17 mouse cellular contexts compared by ENCODE assay signal in the genomic region with DNA sequence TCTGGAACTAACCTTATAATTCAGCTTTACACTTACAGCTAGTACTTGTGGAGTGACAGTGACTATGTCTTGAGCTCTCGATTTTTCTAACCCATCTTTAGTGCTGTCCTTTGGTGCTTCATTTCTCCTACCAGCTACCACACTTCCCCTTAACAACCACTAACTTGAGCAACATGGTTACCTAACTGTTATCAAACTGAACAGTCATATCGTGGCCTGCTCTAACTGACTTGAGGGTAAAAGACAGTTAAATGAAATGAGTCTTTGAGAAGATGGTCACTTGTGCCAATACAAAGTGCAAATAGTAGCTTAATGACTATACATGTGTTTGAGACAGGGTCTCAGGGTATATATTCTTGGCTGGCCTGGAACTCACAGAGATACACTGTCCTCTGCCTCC. TPM values are rescaled to one million over a fixed set of nuclear protein-coding genes. Genes with fewer than 3 reads are reported as not detected.
A peak's percentile ranks its signal among the peaks of the same experiment; 100 is the strongest.
DNase-seq lines count a peak whose midpoint lies in the region; ATAC-seq and TF ChIP-seq lines count a peak whose summit lies in the region.
"Had no signal": no experiment of that assay in that cellular context is flagged by ENCODE, and none has a peak within 500 bp of the region (broad histone marks: within the 10 kb centered on the region; RNA-seq: fewer than 3 reads in every experiment).

No protein-coding gene starts in this region.

- peaks cover 19 to 29% of the 10 kb centered on the region in 2 experiments for H3K4me1 ChIP-seq in MEL (ENCODE audit: control insufficient read depth in 1 of 2, insufficient read depth in 2 of 2, low read length in 2 of 2)
- peaks cover 34% of the 10 kb centered on the region for H3K4me1 ChIP-seq in liver, embryonic 12.5 days
- peaks cover 76% of the 10 kb centered on the region for H3K4me1 ChIP-seq in megakaryocyte, embryonic 14.5 days
- no peaks in the 10 kb centered on the region for H3K4me1 ChIP-seq in stomach, postnatal 0 days (replicated peaks; ENCODE audit: control insufficient read depth, insufficient read depth)

- ATAC-seq in liver, embryonic 12.5 days: no peak
- ATAC-seq in stomach, postnatal 0 days (ENCODE audit: low FRiP score, low TSS enrichment): no peak
- ATAC-seq: hindbrain, embryonic 16.5 days had no signal

- H3K9ac ChIP-seq in MEL (ENCODE audit: control insufficient read depth, low read depth, low read length, poor library complexity, severe bottlenecking): peak overlapping the region; percentile 74
- peak overlapping the region; percentile 31; the same call in 1 of the 2 replicates for H3K9ac ChIP-seq in liver, embryonic 12.5 days
- H3K9ac ChIP-seq in stomach, postnatal 0 days (ENCODE audit: low read length): no peak overlapping the region
- H3K9ac ChIP-seq: forebrain, embryonic 12.5 days; neural tube, embryonic 13.5 days had no signal

- H3K27me3 ChIP-seq in MEL (ENCODE audit: control insufficient read depth in 1 of 2, insufficient read depth in 2 of 2, low read length in 2 of 2): no peaks in the 10 kb centered on the region
- H3K27me3 ChIP-seq in liver, embryonic 12.5 days (replicated peaks): no peaks in the 10 kb centered on the region
- H3K27me3 ChIP-seq in megakaryocyte, embryonic 14.5 days (replicated peaks): no peaks in the 10 kb centered on the region
- no peaks in the 10 kb centered on the region for H3K27me3 ChIP-seq in stomach, postnatal 0 days (ENCODE audit: control insufficient read depth, insufficient read depth, low read length)
- H3K27me3 ChIP-seq: neural tube, embryonic 13.5 days had no signal

- H3K36me3 ChIP-seq in MEL (ENCODE audit: control insufficient read depth in 1 of 2, insufficient read depth in 2 of 2, low read length in 2 of 2): peaks cover 0 to 32% of the 10 kb centered on the region in 2 experiments; a peak in 2 of 4 replicates
- H3K36me3 ChIP-seq in liver, embryonic 12.5 days: no peaks in the 10 kb centered on the region
- peaks cover 3% of the 10 kb centered on the region for H3K36me3 ChIP-seq in megakaryocyte, embryonic 14.5 days (replicated peaks; ENCODE audit: low read length)
- no peaks in the 10 kb centered on the region for H3K36me3 ChIP-seq in stomach, postnatal 0 days (ENCODE audit: control insufficient read depth, insufficient read depth, low read length)
- H3K36me3 ChIP-seq: forebrain, embryonic 12.5 days; neural tube, embryonic 13.5 days had no signal

- no peaks in the 10 kb centered on the region for H3K9me3 ChIP-seq in MEL (replicated peaks; ENCODE audit: insufficient read depth, low read length)
- H3K9me3 ChIP-seq in liver, embryonic 12.5 days (replicated peaks): no peaks in the 10 kb centered on the region
- H3K9me3 ChIP-seq in megakaryocyte, embryonic 14.5 days: peaks cover 5% of the 10 kb centered on the region; the same call in 1 of the 2 replicates
- H3K9me3 ChIP-seq in stomach, postnatal 0 days (ENCODE audit: control insufficient read depth, low read length): no peaks in the 10 kb centered on the region
- H3K9me3 ChIP-seq: forebrain, embryonic 12.5 days; neural tube, embryonic 13.5 days had no signal

- no peak for TF ChIP-seq RAD21 in MEL (IDR thresholded peaks at IDR 0.05; ENCODE audit: low read depth, low read length)

- peak overlapping the region; percentile 84 for H3K4me2 ChIP-seq in liver, embryonic 12.5 days
- no peak overlapping the region for H3K4me2 ChIP-seq in stomach, postnatal 0 days (replicated peaks; ENCODE audit: low read depth)
- H3K4me2 ChIP-seq: forebrain, embryonic 12.5 days; midbrain, embryonic 11.5 days had no signal

- TF ChIP-seq POLR2A in MEL (IDR thresholded peaks at IDR 0.05; ENCODE audit: control insufficient read depth in 1 of 2, insufficient read depth in 1 of 2, low read depth in 1 of 2, low read length in 2 of 2, poor library complexity in 1 of 2): no peak

- no peak for TF ChIP-seq CTCF in MEL (IDR thresholded peaks at IDR 0.05 in 2 of 3, conservative IDR thresholded peaks at IDR 0.05 in 1 of 3; ENCODE audit: control insufficient read depth in 1 of 3, insufficient read depth in 1 of 3, low read depth in 2 of 3, low read length in 3 of 3, poor library complexity in 1 of 3, severe bottlenecking in 1 of 3)
- no peak for TF ChIP-seq CTCF in stomach, postnatal 0 days (IDR thresholded peaks at IDR 0.05; ENCODE audit: low read depth)

- WGBS in liver, embryonic 12.5 days (ENCODE audit: insufficient replicate concordance): 15% methylated on average over 2 of the region's 2 CpGs
- 82% methylated on average over 2 of the region's 2 CpGs for WGBS in stomach, postnatal 0 days

- intact Hi-C loops in heart, postnatal 10 days (cut with DNase I): no loop called here

- peak; percentile 91 for DNase-seq in 416B (ENCODE audit: low read depth)
- DNase-seq in MEL (ENCODE audit: low read depth, low spot score): peak; percentile 84
- no peak for DNase-seq in kidney, adult 8-10 months
- DNase-seq in stomach, postnatal 0 days (ENCODE audit: low spot score): no peak
- DNase-seq in heart, postnatal 10 days: no peak
- DNase-seq: adrenal gland, postnatal 14 days; cerebellum, adult 18-20 months; kidney, adult 2 months; kidney, postnatal 14 days; right cerebral cortex, adult 18-20 months; thymus, postnatal 14 days had no signal

- TF ChIP-seq EP300 in MEL (IDR thresholded peaks at IDR 0.05; ENCODE audit: low read depth in 1 of 2, low read length in 2 of 2): peak; percentile 81 to 91
- no peak for TF ChIP-seq EP300 in stomach, postnatal 0 days (optimal IDR thresholded peaks at IDR 0.05)

- peak overlapping the region; percentile 95 for H3K27ac ChIP-seq in MEL (ENCODE audit: control insufficient read depth, low read depth, low read length)
- H3K27ac ChIP-seq in liver, embryonic 12.5 days: peak overlapping the region; percentile 39; the same call in 1 of the 2 replicates
- no peak overlapping the region for H3K27ac ChIP-seq in stomach, postnatal 0 days (replicated peaks)
- H3K27ac ChIP-seq: forebrain, embryonic 12.5 days; neural tube, embryonic 13.5 days had no signal

- peak overlapping the region; percentile 30 to 95; a peak in 3 of 4 replicates for H3K4me3 ChIP-seq in MEL (ENCODE audit: control insufficient read depth in 1 of 2, insufficient read depth in 1 of 2, low read depth in 2 of 2, low read length in 2 of 2)
- peak overlapping the region; percentile 6; the same call in 1 of the 2 replicates for H3K4me3 ChIP-seq in liver, embryonic 12.5 days
- H3K4me3 ChIP-seq in megakaryocyte, embryonic 14.5 days (replicated peaks): peak overlapping the region; percentile 77
- H3K4me3 ChIP-seq in stomach, postnatal 0 days (ENCODE audit: low read depth, low read length): no peak overlapping the region
- H3K4me3 ChIP-seq: forebrain, embryonic 12.5 days; neural tube, embryonic 13.5 days had no signal

- H3K79me2 ChIP-seq in MEL (ENCODE audit: control insufficient read depth, insufficient read depth, low read length, poor library complexity): peaks cover 34% of the 10 kb centered on the region

TF ChIP-seq in MEL, 35 proteins besides CTCF, POLR2A, EP300 and RAD21 (continues in another document):
- TF ChIP-seq ZC3H11A (IDR thresholded peaks at IDR 0.05; ENCODE audit: low read depth, low read length) (no peak), MAFK (IDR thresholded peaks at IDR 0.05; ENCODE audit: borderline replicate concordance, low read depth, low read length) (no peak), SMC3 (IDR thresholded peaks at IDR 0.05; ENCODE audit: low read depth, low read length) (no peak), ZNF384 (IDR thresholded peaks at IDR 0.05; ENCODE audit: low read depth, low read length) (peak; percentile 13; the same call in 1 of the 2 replicates), ETS1 (IDR thresholded peaks at IDR 0.05; ENCODE audit: low read depth, low read length) (0 out of 2 replicates have a peak, but pooled peaks have one; percentile 26), POLR2AphosphoS2 (IDR thresholded peaks at IDR 0.05; ENCODE audit: low read length) (no peak), GATA1 (IDR thresholded peaks at IDR 0.05; ENCODE audit: low read depth, low read length) (peak; percentile 72), NELFE (IDR thresholded peaks at IDR 0.05; ENCODE audit: low read depth, low read length) (no peak), ELF1 (IDR thresholded peaks at IDR 0.05; ENCODE audit: low read depth, low read length) (0 out of 2 replicates have a peak, but pooled peaks have one; percentile 21), HCFC1 (IDR thresholded peaks at IDR 0.05; ENCODE audit: low read depth, low read length) (peak; percentile 47), UBTF (IDR thresholded peaks at IDR 0.05; ENCODE audit: borderline replicate concordance, insufficient read depth, low read depth, low read length) (no peak), GABPA (IDR thresholded peaks at IDR 0.05; ENCODE audit: low read depth, low read length) (no peak), MYB (IDR thresholded peaks at IDR 0.05; ENCODE audit: low read depth, low read length) (peak; percentile 93), SIN3A (IDR thresholded peaks at IDR 0.05; ENCODE audit: low read length) (peak; percentile 81), TBP (IDR thresholded peaks at IDR 0.05; ENCODE audit: low read depth, low read length) (peak; percentile 47; the same call in 1 of the 2 replicates), TAL1 (IDR thresholded peaks at IDR 0.05; ENCODE audit: low read length) (peak; percentile 58), MEF2A (IDR thresholded peaks at IDR 0.05; ENCODE audit: extremely low read depth, insufficient replicate concordance, low read depth, low read length, poor library complexity, severe bottlenecking) (no peak), USF2 (IDR thresholded peaks at IDR 0.05; ENCODE audit: borderline replicate concordance in 1 of 2, insufficient read depth in 1 of 2, low read depth in 1 of 2, low read length in 2 of 2) (no peak), MAX (IDR thresholded peaks at IDR 0.05; ENCODE audit: low read length) (peak; percentile 49; the same call in 1 of the 2 replicates), MAZ (IDR thresholded peaks at IDR 0.05; ENCODE audit: low read depth, low read length) (no peak), MXI1 (IDR thresholded peaks at IDR 0.05; ENCODE audit: low read depth, low read length) (peak; percentile 70), CHD2 (IDR thresholded peaks at IDR 0.05; ENCODE audit: low read length) (no peak), USF1 (IDR thresholded peaks at IDR 0.05; ENCODE audit: low read depth, low read length) (no peak), NRF1 (IDR thresholded peaks at IDR 0.05; ENCODE audit: insufficient read depth, low read depth, low read length, poor library complexity, severe bottlenecking) (no peak)

RNA-seq across cellular contexts. Expression of a gene that starts 1.8 kb away (rescaled TPM):
- total RNA-seq in MEL (2012; rRNA removed): 22.4 and 24.5 TPM in 2 replicates
- polyA plus RNA-seq in MEL (2012; ENCODE audit: insufficient read depth in 1 of 2, insufficient read length in 2 of 2, low read depth in 1 of 2, low replicate concordance in 2 of 2, missing spikeins in 1 of 2): 100 to 1,000 TPM in 1 of 2 experiments, 10 to 100 TPM in 1; 17.5 to 119 TPM
- polyA plus RNA-seq in liver, embryonic 12.5 days (2016; fragmentation: Nextera tagmentation; extraction: Ambion mirVana): 9.4 and 9.6 TPM in 2 replicates
- polyA plus RNA-seq in megakaryocyte, embryonic 14.5 days (2012; ENCODE audit: insufficient read depth, low replicate concordance): 3.6 and 3.9 TPM in 2 replicates
- polyA plus RNA-seq in stomach, postnatal 0 days (2015; fragmentation: Nextera tagmentation; extraction: Ambion mirVana): 10.0 and 10.5 TPM in 2 replicates
- total RNA-seq in heart, postnatal 10 days (2021): 10 to 100 TPM; 19.1 to 20.2 TPM

Comparison
In these comparisons a context has a peak if more than half of its experiments do, and no peak if none do; other contexts are left out.
1. DNase-seq: peak in 416B (single experiment) and MEL (single experiment); none in kidney, adult 8-10 months (0 of 2), stomach, postnatal 0 days (single experiment) and heart, postnatal 10 days (0 of 2).